In the genomic region with DNA sequence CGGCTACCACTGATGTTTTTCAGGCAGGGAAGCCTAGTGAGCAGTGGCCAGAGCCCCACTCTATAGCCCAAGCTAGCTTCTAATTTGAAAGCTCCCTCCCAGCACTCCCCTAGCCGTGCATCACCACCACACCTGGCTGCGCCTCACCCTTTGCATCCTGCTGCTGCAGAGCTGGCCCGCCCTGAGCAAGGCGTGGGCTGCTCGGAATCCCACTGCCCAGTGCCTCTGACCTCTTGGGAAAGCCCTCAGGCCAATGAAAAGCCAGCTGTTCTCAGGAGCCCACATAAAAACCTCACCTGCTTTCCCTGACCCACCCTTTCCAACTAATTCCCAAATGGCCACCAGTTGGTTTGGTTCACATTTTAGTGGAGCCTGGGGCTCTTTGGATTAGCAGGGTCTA, we compare ENCODE assay signal across 18 mouse cellular contexts. TPM values are rescaled to one million over a fixed set of nuclear protein-coding genes. Genes with fewer than 3 reads are reported as not detected.
DNase-seq lines count a peak whose midpoint lies in the region; TF ChIP-seq lines count a peak whose summit lies in the region.
"Had no signal": no experiment of that assay in that cellular context is flagged by ENCODE, and none has a peak within 500 bp of the region (broad histone marks: within the 10 kb centered on the region; RNA-seq: fewer than 3 reads in every experiment).

No protein-coding gene starts in this region.

- no peaks in the 10 kb centered on the region for H3K79me2 ChIP-seq in myocyte (ENCODE audit: control insufficient read depth, insufficient read depth)

- no peaks in the 10 kb centered on the region for H3K36me3 ChIP-seq in myocyte (ENCODE audit: control insufficient read depth, insufficient read depth)
- H3K36me3 ChIP-seq: G1E had no signal

- no peak overlapping the region for H3K4me3 ChIP-seq in myocyte

- peak overlapping the region; percentile 32 for H3K4me2 ChIP-seq in myocyte (ENCODE audit: low read depth)

- no peak overlapping the region for H3ac ChIP-seq in myocyte (ENCODE audit: control insufficient read depth, insufficient read length)

- intact Hi-C loops in left cerebral cortex, postnatal 4 days (cut with DNase I), result no loop called here

- no peaks in the 10 kb centered on the region for H3K27me3 ChIP-seq in myocyte (ENCODE audit: control insufficient read depth, insufficient read depth, insufficient read length)
- H3K27me3 ChIP-seq: Patski had no signal

- TF ChIP-seq POLR2A in myocyte (IDR thresholded peaks at IDR 0.05; ENCODE audit: insufficient read length, low read depth), result no peak

- no peak for DNase-seq in left cerebral cortex, postnatal 4 days
- DNase-seq: adrenal gland, adult 8-10 months; adrenal gland, postnatal 10 days; adrenal gland, postnatal 14 days; adrenal gland, postnatal 25 days; adrenal gland, postnatal 36 days; B cell, adult 2 months; cerebellum, adult 11 months; cerebellum, adult 11-12 months; cerebellum, adult 18-20 months; cerebellum, adult 2 months had no signal

TF ChIP-seq in myocyte, 11 proteins besides CTCF, POLR2A, EP300 and RAD21:
- TF ChIP-seq TCF12 (IDR thresholded peaks at IDR 0.05; ENCODE audit: insufficient read depth, poor library complexity, severe bottlenecking) (peak; percentile 17), E2F4 (IDR thresholded peaks at IDR 0.05; ENCODE audit: insufficient read depth) (no peak), MAX (IDR thresholded peaks at IDR 0.05; ENCODE audit: low read depth) (no peak), MYOD1 (IDR thresholded peaks at IDR 0.05; ENCODE audit: control insufficient read depth in 1 of 3, insufficient read length in 2 of 3, low read depth in 2 of 3) (peak in 2 of 3 experiments; percentile 17 to 67), MYOG (IDR thresholded peaks at IDR 0.05; ENCODE audit: control insufficient read depth in 1 of 3, insufficient read depth in 1 of 3, insufficient read length in 2 of 3, low read depth in 2 of 3) (peak in 2 of 3 experiments; percentile 16 to 79)

RNA-seq across cellular contexts. Expression of gene Slc7a10, which starts 22.1 kb away (rescaled TPM):
- not detected for polyA plus RNA-seq in myocyte (2012; fragmentation: generic; extraction: Trizol)
- 10 to 100 TPM; 18.3 to 21.5 TPM for total RNA-seq in left cerebral cortex, postnatal 4 days (2021)
- total RNA-seq: CH12.LX, ES-E14, MEL had no signal
- polyA plus RNA-seq: C2C12, G1E, Patski had no signal

RNA-seq across cellular contexts. Expression of gene Cebpa, which starts 45.0 kb away (rescaled TPM):
- 7.7 TPM for polyA plus RNA-seq in myocyte (2012; fragmentation: generic; extraction: Trizol)
- total RNA-seq in left cerebral cortex, postnatal 4 days (2021), result 1 to 10 TPM; 2.0 to 2.7 TPM
- total RNA-seq: CH12.LX, G1E had no signal

RNA-seq across cellular contexts. Expression of gene Lrp3, which starts 51.2 kb away (rescaled TPM):
- not detected for polyA plus RNA-seq in myocyte (2012; fragmentation: generic; extraction: Trizol)
- total RNA-seq in left cerebral cortex, postnatal 4 days (2021), result 100 to 1,000 TPM; 102 to 107 TPM
- total RNA-seq: CH12.LX, MEL had no signal
- polyA plus RNA-seq: G1E had no signal
